Mouse (Mus musculus): ENCODE results near the gene Slc38a6. TPM values are rescaled to one million over a fixed set of nuclear protein-coding genes. Genes with fewer than 3 reads are reported as not detected.

The Slc38a6 gene
- polyA plus RNA-seq, 1 experiment from 2014 or later = 11.1 TPM

- no peak overlapping the region for H3K4me2 ChIP-seq (ENCODE audit: low read length)
- no peaks in the 10 kb centered on the region for H3K9me3 ChIP-seq (replicated peaks; ENCODE audit: control insufficient read depth, low read length, poor library complexity, severe bottlenecking)
- ATAC-seq = no peak
- peaks cover 4% of the 10 kb centered on the region for H3K36me3 ChIP-seq (ENCODE audit: control insufficient read depth, insufficient read depth, low read length)
- no peaks in the 10 kb centered on the region for H3K27me3 ChIP-seq (ENCODE audit: control insufficient read depth, insufficient read depth, low read depth, low read length)
- 89% methylated on average over 3 of the region's 3 CpGs for WGBS
- no peaks in the 10 kb centered on the region for H3K4me1 ChIP-seq (ENCODE audit: control insufficient read depth, insufficient read depth, low read length)
- H3K9ac ChIP-seq (ENCODE audit: low read depth, low read length) = no peak overlapping the region
- no peak overlapping the region for H3K27ac ChIP-seq (ENCODE audit: low read length)
- no peak overlapping the region for H3K4me3 ChIP-seq (ENCODE audit: low read depth, low read length)
Measured at GRCm38 (mm10) chr12:73269531-73269930, 17.0 kb upstream of the Slc38a6 start.

- Histone ChIP-seq H3K27me3 (ENCODE audit: control insufficient read depth, insufficient read depth, low read depth, low read length) (no peaks in the 10 kb centered on the region), H3K4me3 (ENCODE audit: low read depth, low read length) (no peak overlapping the region), H3K36me3 (ENCODE audit: control insufficient read depth, insufficient read depth, low read length) (peaks cover 4% of the 10 kb centered on the region), H3K4me1 (ENCODE audit: control insufficient read depth, insufficient read depth, low read length) (no peaks in the 10 kb centered on the region), H3K27ac (ENCODE audit: low read length) (no peak overlapping the region), H3K4me2 (ENCODE audit: low read length) (no peak overlapping the region), H3K9ac (ENCODE audit: low read depth, low read length) (no peak overlapping the region), H3K9me3 (replicated peaks; ENCODE audit: control insufficient read depth, low read length, poor library complexity, severe bottlenecking) (no peaks in the 10 kb centered on the region)
- no peak for ATAC-seq
- whole genome bisulfite sequencing = 88% methylated on average over 4 of the region's 4 CpGs
Measured at GRCm38 (mm10) chr12:73269933-73270332, 16.6 kb upstream of the Slc38a6 start.

DNA sequence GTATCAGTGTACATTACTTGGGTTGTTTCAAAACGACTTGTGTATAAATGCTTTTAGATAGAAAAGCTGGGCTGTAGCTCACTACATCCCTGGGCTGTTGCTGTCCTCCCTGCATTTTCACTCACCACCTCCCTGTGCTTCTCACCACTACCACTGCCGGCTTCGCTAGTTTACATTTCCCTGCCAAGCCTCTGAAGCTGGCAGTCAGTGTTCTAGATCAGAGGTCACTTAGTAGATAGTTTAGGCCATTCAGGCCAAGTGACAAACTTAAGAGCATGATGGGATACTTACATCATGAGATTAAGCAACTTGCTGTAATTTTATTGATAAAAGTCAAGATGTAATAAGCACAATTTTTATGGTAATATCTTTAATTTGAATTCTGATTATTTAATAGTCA lies 11.7 kb upstream of the Slc38a6 start:
- WGBS = 93% methylated on average over 3 of the region's 3 CpGs
- no peak for ATAC-seq
- H3K27me3 ChIP-seq (ENCODE audit: control insufficient read depth, insufficient read depth, low read depth, low read length) = no peaks in the 10 kb centered on the region
- peaks cover 27% of the 10 kb centered on the region for H3K36me3 ChIP-seq (ENCODE audit: control insufficient read depth, insufficient read depth, low read length)
- no peaks in the 10 kb centered on the region for H3K9me3 ChIP-seq (replicated peaks; ENCODE audit: control insufficient read depth, low read length, poor library complexity, severe bottlenecking)
- no peaks in the 10 kb centered on the region for H3K4me1 ChIP-seq (ENCODE audit: control insufficient read depth, insufficient read depth, low read length)
- H3K4me2 ChIP-seq (ENCODE audit: low read length) = no peak overlapping the region
- no peak overlapping the region for H3K27ac ChIP-seq (ENCODE audit: low read length)
- H3K4me3 ChIP-seq (ENCODE audit: low read depth, low read length) = no peak overlapping the region
- no peak overlapping the region for H3K9ac ChIP-seq (ENCODE audit: low read depth, low read length)

GRCm38 (mm10) chr12:73287609-73288008 lies 1.0 kb downstream of the Slc38a6 start:
- Histone ChIP-seq H3K4me3 (ENCODE audit: low read depth, low read length) (peak overlapping the region; percentile 87), H3K36me3 (ENCODE audit: control insufficient read depth, insufficient read depth, low read length) (0 out of 2 replicates have a peak, but pooled peaks cover 2% of the 10 kb centered on the region), H3K27ac (ENCODE audit: low read length) (no peak overlapping the region), H3K27me3 (ENCODE audit: control insufficient read depth, insufficient read depth, low read depth, low read length) (no peaks in the 10 kb centered on the region), H3K4me1 (ENCODE audit: control insufficient read depth, insufficient read depth, low read length) (peaks cover 23% of the 10 kb centered on the region), H3K9me3 (replicated peaks; ENCODE audit: control insufficient read depth, low read length, poor library complexity, severe bottlenecking) (no peaks in the 10 kb centered on the region), H3K9ac (ENCODE audit: low read depth, low read length) (peak overlapping the region; percentile 90), H3K4me2 (ENCODE audit: low read length) (peak overlapping the region; percentile 83)
- 79% methylated on average over 8 of the region's 8 CpGs for WGBS
- no peak for ATAC-seq

- Histone ChIP-seq H3K36me3 (ENCODE audit: control insufficient read depth, insufficient read depth, low read length) (0 out of 2 replicates have a peak, but pooled peaks cover under 1% of the 10 kb centered on the region), H3K27me3 (ENCODE audit: control insufficient read depth, insufficient read depth, low read depth, low read length) (no peaks in the 10 kb centered on the region), H3K4me3 (ENCODE audit: low read depth, low read length) (no peak overlapping the region), H3K9me3 (replicated peaks; ENCODE audit: control insufficient read depth, low read length, poor library complexity, severe bottlenecking) (no peaks in the 10 kb centered on the region), H3K4me1 (ENCODE audit: control insufficient read depth, insufficient read depth, low read length) (peaks cover 20% of the 10 kb centered on the region), H3K4me2 (ENCODE audit: low read length) (no peak overlapping the region), H3K27ac (ENCODE audit: low read length) (no peak overlapping the region), H3K9ac (ENCODE audit: low read depth, low read length) (no peak overlapping the region)
- WGBS = 94% methylated on average over 3 of the region's 3 CpGs
- ATAC-seq = no peak
Measured at GRCm38 (mm10) chr12:73288626-73289025, 2.0 kb downstream of the Slc38a6 start.

- no peak overlapping the region for H3K27ac ChIP-seq (ENCODE audit: low read length)
- no peaks in the 10 kb centered on the region for H3K4me1 ChIP-seq (ENCODE audit: control insufficient read depth, insufficient read depth, low read length)
- no peak overlapping the region for H3K4me3 ChIP-seq (ENCODE audit: low read depth, low read length)
- H3K9me3 ChIP-seq (replicated peaks; ENCODE audit: control insufficient read depth, low read length, poor library complexity, severe bottlenecking) = no peaks in the 10 kb centered on the region
- no peak for ATAC-seq
- H3K4me2 ChIP-seq (ENCODE audit: low read length) = no peak overlapping the region
- peaks cover 6% of the 10 kb centered on the region; the same call in 1 of the 2 replicates for H3K36me3 ChIP-seq (ENCODE audit: control insufficient read depth, insufficient read depth, low read length)
- no peak overlapping the region for H3K9ac ChIP-seq (ENCODE audit: low read depth, low read length)
- no peaks in the 10 kb centered on the region for H3K27me3 ChIP-seq (ENCODE audit: control insufficient read depth, insufficient read depth, low read depth, low read length)
Measured at GRCm38 (mm10) chr12:73294884-73295283, 8.3 kb downstream of the Slc38a6 start.

DNA sequence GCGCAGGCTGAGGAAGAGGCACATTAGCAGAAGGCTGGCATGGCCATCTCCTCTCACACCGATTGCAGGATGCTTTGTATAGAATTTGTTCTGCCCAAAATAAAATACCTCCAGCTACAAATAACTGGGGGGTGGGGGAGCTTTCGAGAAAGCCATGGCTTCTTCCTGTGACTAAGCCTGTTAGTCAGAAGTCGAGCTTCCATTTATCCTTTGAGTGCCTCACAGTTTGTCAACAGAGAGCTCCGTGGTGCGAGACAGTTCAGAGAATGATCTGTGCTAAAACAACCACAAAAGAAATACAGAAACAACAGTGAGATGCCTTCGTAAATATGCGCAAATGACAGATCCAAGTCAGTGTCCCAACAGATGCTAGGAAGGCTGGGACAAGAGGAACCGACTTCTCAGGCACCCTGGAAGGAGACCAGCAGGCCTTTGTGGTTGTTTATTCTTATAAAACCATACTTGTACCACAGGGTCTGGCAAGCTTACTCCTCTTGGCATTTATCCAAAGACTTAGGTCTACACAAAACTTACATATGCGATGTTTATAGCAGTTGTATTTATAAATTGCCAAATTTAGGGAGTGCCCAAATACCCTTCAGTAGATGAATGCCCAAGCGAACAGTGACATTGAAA lies 9.0 kb downstream of the Slc38a6 start:
- no peaks in the 10 kb centered on the region for H3K9me3 ChIP-seq (replicated peaks; ENCODE audit: control insufficient read depth, low read length, poor library complexity, severe bottlenecking)
- no peak for ATAC-seq

DNA sequence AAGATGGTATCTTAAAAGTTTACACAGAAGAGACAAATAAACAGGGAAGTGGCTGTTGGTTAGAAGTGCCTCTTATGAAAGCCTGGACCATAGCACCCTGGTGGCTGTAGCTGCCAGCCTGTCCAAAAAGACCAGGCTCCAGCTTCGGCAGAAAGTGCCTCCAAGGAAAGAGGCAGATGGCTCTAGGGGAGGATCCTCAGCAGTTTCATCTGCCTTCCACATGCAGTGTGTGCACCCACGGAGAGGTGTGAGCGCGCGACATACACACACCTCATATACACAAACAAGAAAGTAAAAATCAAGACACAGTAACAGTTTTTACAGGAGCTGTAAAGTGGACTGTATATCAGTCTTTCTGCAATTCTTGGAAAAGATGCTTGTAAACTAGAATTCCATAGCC lies 12.0 kb downstream of the Slc38a6 start:
- WGBS = 90% methylated on average over 5 of the region's 5 CpGs
- no peak overlapping the region for H3K9ac ChIP-seq (ENCODE audit: low read depth, low read length)
- H3K27me3 ChIP-seq (ENCODE audit: control insufficient read depth, insufficient read depth, low read depth, low read length) = no peaks in the 10 kb centered on the region
- no peak overlapping the region for H3K4me2 ChIP-seq (ENCODE audit: low read length)
- H3K27ac ChIP-seq (ENCODE audit: low read length) = no peak overlapping the region
- no peaks in the 10 kb centered on the region for H3K4me1 ChIP-seq (ENCODE audit: control insufficient read depth, insufficient read depth, low read length)
- H3K36me3 ChIP-seq (ENCODE audit: control insufficient read depth, insufficient read depth, low read length) = peaks cover 12% of the 10 kb centered on the region; the same call in 1 of the 2 replicates
- H3K9me3 ChIP-seq (replicated peaks; ENCODE audit: control insufficient read depth, low read length, poor library complexity, severe bottlenecking) = no peaks in the 10 kb centered on the region
- no peak overlapping the region for H3K4me3 ChIP-seq (ENCODE audit: low read depth, low read length)
- ATAC-seq = no peak

More for the DNA sequence above, 9.0 kb downstream of the Slc38a6 start:
- Histone ChIP-seq H3K27ac (ENCODE audit: low read length) (no peak overlapping the region), H3K27me3 (ENCODE audit: control insufficient read depth, insufficient read depth, low read depth, low read length) (no peaks in the 10 kb centered on the region), H3K9ac (ENCODE audit: low read depth, low read length) (no peak overlapping the region), H3K4me1 (ENCODE audit: control insufficient read depth, insufficient read depth, low read length) (no peaks in the 10 kb centered on the region), H3K36me3 (ENCODE audit: control insufficient read depth, insufficient read depth, low read length) (peaks cover 8% of the 10 kb centered on the region; the same call in 1 of the 2 replicates), H3K4me3 (ENCODE audit: low read depth, low read length) (no peak overlapping the region), H3K4me2 (ENCODE audit: low read length) (no peak overlapping the region)
- WGBS = 51% methylated on average over 11 of the region's 11 CpGs

DNA sequence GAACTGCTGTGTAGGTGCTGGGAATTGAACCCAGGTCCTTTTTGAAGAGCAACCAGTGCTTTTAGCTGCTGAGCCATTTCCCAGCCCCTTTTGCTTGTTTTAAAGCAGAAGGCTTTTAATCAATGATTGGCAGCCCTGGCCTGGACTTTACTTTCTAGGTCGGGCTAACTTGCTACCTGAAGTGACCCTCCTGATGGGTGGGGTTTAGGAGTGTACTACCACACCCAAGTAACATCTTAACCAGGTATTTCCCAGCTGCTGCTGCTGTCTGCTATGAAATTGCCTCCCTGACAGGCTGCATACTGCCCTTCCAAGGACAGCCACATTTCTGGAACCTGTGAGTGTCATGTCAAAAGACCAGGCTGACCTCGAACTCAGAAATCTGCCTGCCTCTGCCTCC lies 14.0 kb downstream of the Slc38a6 start:
- Histone ChIP-seq H3K4me2 (ENCODE audit: low read length) (no peak overlapping the region), H3K27ac (ENCODE audit: low read length) (no peak overlapping the region), H3K9me3 (replicated peaks; ENCODE audit: control insufficient read depth, low read length, poor library complexity, severe bottlenecking) (no peaks in the 10 kb centered on the region), H3K4me3 (ENCODE audit: low read depth, low read length) (no peak overlapping the region), H3K36me3 (ENCODE audit: control insufficient read depth, insufficient read depth, low read length) (peaks cover 12% of the 10 kb centered on the region; the same call in 1 of the 2 replicates), H3K9ac (ENCODE audit: low read depth, low read length) (no peak overlapping the region), H3K27me3 (ENCODE audit: control insufficient read depth, insufficient read depth, low read depth, low read length) (no peaks in the 10 kb centered on the region), H3K4me1 (ENCODE audit: control insufficient read depth, insufficient read depth, low read length) (no peaks in the 10 kb centered on the region)
- 94% methylated on average over 2 of the region's 2 CpGs for WGBS
- no peak for ATAC-seq

Data from midbrain, embryonic 16.5 days (tissue).